Mouse (Mus musculus): ENCODE results near the gene Oxt.
A peak's percentile ranks its signal among the peaks of the same experiment; 100 is the strongest.
"Not testable (repeated sequence)": the region's sequence is repeated elsewhere in the genome, so short reads cannot be mapped to it uniquely, and the experiment has no call there.

Gene Oxt

DNA sequence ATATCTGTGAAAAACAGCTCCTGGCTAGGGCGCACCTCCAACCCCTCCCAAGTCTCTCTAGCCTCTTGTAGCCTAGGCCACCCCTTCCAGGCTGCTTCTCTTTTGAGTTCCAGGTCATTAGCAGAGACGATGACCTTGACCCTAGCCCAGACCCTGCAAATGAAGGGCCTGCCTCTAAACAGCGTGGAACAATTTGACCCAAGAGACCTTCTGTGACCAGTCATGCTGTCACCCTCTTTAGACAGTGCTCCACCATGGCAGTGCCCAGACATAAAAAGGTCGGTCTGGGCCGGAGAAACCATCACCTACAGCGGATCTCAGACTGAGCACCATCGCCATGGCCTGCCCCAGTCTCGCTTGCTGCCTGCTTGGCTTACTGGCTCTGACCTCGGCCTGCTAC, at the start of gene Oxt:
Gene Oxt, plus strand, starts transcription at position 301 of the 400 bp plus-strand sequence.
- no peak for DNase-seq

DNA sequence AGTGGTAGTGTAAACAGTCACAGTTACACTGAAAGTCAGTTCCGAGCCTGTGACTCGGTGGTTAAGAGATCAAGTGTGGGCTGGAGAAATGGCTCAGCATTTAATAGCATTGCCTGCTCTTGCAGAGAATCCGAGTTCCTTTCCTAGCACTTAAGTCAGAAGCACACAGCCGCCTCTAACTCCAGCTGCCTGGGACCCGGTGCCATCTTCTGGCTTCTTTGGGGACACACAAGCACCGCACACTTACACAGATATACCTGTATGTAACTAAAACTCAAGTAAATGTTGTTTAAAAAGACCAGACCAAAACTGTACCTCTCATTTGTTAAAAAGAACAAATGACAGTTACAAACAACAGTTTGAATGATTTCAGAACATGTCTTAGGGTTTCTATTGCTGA, 47.5 kb upstream of the Oxt start:
- DNase-seq = no peak

DNA sequence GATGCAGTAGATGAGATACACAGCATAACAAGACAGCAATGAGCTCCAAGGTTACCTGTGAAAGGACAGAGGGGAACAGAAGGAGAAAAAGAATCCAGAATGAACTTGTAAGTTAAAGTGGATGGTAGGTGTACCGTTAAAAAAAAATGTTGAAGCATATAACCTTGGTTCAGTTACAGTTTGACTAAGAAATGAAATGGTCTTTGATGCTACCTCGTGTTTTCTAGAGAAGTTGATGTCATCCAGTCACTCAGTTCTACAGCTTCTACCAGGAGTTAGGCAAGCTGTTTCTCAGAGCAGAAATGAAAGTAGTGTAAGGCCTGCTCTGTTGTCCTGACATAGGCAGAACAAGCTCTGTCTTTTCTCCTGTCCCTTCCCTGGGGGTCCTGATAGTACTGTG, 46.7 kb upstream of the Oxt start:
- DNase-seq = no peak

DNA sequence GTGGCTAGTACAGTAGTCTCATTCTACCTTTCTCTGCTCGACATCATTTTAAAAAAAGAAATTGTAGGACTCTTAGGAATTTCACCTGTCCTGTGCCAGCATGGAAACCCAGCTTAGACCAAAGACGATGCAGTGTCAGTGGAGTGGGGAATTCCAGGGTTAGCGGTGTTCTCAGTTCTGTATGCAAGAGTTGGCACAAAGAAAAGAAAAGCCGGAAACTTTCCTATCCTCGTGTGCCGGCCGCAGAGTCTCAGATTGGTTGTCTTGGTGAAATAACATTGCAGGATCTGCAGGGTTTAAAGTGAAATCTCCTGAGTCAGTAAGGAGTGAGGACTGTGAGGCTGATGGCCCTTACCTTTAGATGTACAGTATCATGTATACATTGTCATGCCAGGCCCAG, 46.0 kb upstream of the Oxt start:
- DNase-seq = no peak

DNA sequence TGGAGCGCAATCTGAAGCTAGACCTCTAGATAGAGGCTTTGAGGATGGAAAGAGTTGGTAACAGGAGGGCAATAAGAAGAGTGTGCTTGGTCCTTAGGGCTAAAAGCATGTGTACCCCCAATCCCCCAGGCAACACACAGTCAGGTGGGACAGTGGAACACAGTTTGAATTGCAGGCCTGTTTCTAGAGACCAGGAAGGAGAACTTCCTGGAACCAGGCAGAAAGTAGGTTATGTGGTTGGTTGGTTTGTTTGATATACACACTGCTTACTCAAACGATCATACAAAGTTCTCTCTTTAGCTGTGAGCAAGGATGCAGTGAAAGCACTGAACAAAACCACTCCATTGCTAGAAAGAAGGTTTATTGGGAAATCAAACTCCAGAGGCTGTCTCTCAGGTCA, 43.8 kb upstream of the Oxt start:
- DNase-seq = no peak

DNA sequence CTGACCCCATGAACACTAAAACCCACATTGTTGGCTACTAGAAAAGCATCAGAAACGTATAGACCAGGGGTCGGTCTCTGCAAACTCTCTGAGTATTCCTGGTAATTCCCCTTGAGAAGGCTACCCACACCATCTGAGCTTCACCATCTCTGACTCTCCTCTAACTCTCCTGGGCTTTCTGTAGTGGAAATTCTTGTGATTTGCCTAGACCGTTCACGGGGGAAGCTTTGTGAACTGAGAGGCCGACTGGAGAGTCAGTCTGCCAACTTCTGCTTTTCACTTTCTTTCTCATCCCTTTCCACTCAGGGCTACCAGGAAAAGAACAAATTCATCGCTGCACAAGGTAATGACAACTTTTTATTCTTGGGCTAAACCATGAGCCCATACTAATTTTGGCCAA, 41.0 kb upstream of the Oxt start:
- DNase-seq = no peak

DNA sequence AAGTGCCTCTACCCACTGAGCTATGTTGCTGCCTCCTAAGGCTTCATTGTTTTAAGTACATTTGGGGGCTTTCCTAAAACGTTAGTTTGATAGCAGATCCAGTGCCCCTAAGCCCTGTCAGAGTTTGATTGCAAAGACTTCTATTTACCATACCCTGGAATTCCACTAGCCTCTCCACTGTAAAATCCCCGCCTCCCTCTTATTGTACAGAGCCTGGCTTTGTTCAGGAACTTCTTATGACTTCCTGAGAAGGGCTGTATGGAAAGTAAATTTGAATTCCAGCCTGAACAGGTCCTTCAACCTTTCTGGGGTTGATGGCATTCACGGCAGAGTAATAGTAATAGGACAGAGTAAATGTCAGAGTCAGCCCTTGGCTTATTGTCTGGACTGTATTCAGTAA, 39.1 kb upstream of the Oxt start:
- no peak for DNase-seq

DNA sequence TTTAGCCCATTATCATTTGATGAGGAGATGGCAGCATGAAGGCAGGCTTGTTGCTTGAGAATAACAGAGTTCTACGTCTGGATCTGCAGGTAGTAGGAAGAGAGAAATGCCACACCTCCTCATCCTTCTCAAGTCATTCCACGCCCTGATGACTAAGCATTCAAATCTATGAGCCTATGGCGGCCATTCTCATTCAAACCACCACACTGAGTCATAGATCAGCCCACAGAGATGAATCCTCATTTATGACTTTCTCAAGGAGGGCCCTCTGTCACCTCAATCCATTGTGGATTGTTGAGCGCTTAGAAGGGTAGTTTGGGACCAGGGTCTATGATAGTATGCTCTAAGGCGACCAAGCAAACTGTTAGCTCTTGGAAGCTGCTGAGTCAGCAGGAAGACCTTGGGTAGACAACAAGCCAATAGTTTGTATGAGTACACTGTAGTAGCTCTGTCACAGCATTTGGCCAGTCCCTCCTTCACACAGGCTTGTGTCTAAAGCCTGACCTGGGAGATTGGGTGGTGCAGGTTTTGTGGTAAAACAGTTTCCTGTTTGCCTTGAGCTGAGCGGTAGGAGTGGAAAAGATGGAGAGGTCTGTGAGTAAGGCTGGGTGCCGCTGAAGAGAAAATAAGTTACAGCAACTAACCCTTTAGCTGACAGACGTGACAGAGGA, 37.0 kb upstream of the Oxt start:
- DNase-seq = no peak

DNA sequence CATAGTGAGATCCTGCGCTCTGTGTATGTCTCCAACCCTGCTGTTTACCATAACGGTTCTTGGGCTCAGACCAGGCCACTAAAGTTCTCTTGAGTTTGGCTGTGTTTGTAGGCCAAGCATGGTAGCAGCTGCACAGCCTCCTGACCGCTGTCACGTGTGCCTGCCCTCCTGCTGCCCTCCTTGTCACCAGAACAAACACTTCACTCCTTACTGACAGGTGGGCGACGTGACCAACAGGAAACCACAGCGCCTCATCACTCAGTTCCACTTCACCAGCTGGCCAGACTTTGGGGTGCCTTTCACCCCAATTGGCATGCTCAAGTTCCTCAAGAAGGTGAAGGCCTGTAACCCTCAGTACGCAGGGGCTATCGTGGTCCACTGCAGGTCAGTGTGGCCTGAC, 35.7 kb upstream of the Oxt start:
- no peak for DNase-seq

DNA sequence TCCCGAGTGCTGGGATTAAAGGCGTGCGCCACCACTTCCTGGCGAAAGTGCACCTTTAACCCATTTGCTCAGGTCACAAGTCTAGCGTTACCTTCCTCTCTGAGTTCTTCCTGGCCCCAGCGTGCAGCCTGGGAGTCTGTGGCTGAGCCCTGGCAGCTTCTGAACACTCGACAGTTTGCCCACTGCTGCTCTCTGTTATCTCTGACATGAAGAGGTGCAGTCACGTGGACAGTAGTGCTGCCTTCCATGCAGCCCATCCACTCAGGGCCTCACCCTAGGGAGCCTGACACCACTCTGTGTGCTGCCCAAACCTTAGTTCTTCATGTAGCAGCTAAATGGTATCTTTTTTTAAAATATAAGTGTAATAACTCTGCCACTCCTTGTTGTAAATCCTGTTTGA, 29.0 kb upstream of the Oxt start:
- DNase-seq = no peak

DNA sequence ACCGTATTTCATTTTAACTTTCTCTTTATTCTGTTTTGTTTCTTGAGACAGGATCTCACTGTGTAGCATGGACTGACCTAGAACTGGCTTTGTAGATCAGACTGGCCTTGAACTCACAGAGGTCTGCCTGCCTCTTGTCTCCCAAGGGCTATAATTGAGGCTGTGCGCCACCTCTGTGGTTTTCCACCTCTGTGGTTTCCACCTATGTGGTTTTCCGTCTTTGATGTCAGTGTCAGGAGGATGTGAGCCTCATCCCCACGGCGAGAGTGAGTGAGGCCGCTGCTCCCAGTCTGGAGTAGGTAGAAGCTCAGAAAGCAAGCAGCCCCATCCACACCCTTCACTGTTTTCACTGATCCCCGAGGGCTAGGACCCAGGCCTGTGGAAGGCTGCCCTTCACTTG, 21.1 kb upstream of the Oxt start:
- DNase-seq = no peak

DNA sequence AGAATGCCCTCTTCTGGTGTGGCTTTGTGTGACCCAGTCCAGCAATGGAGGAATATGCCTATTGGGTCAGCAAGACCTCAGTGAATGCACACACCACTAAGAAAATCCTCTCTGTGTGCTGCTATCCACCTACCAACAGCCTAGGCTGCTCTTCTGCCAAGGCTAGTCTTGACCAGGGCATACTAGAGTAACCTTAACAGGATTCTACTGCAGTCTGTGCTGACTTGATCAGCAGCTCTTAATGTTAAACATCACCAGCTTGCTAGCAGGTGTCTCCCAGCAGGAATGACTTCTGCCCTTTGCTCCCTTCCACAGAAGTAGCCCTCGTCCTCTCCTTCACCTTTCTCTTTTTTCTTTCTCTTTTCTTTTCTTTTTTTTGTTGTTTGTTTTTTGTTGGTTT, 19.7 kb upstream of the Oxt start:
- no peak for DNase-seq

DNA sequence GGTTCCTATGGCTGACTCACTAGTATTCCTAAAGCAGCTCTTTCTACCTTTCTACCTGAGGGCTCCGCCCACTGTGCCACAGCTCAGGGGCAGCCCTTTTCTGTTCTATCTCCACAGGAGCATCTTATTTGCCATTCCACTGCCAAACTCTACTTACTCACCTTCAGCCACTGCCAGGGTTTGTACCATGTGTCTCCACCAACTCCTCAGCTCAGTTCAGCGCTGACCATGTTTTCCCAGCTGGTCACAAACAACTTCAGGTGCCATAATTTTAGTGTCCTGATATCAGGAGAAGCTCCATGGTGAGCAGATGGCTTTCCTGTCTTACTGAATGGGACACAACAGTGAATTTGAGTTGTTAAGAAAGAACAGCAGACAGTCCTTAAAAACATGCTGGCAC, 18.5 kb upstream of the Oxt start:
- DNase-seq = no peak

DNA sequence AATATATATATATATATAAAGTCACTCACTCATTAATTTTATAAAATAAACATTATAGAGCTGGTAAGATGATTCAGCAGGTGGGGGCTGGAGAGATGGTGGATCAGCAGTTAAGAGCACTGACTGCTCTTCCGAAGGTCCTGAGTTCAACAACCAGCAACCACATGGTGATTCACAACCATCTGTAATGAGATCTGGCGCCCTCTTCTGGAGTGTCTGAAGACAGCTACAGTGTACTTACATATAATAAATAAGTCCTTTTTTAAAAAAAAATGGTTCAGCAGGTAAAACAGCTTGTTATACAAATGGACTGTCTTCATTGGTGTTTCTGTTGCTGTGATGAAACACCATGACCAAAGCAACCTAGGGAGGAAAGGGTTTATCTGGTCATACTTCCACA, 18.0 kb upstream of the Oxt start:
- DNase-seq = no peak

DNA sequence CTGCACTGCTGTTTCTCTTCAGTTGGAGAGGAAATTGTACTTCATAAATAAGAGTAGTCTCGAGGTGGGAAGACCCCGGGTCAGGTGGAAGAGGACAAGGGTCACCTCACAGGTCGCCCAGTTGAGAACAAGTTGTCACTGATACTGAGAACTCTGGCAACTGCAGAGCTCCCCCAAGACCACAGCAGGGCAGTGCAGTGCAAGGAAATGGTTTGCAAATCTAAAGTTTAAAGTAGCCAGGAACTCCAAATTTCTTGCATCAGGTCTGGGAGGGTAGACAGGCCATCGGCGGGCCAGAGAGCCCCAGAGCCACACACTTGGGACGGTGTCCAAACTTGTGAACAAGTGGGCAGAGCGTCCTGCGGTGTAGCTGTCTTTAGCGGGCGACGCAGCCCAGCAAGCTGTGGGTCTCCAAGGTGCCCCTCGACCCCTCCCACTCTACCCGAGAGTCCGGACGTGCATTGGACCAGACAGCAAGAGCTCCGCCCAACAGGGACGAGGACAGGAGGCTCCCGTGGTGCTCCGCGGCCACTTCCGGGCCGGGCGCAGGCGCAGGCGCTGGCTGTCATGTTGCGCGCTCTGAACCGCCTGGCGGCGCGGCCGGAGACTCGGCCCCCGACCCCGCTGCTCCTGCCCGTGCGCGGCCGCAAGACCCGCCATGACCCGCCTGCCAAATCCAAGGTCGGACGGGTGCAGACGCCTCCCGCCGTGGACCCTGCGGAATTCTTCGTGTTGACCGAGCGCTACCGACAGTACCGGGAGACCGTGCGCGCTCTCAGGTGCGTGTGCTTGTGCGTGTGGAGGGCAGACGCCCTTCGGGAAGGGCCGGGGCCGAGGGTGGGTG, 12.5 kb upstream of the Oxt start, which contains the start of gene Mrps26:
Gene Mrps26, plus strand, starts transcription at position 531 of the 844 bp plus-strand sequence.
- DNase-seq = peak; percentile 96

DNA sequence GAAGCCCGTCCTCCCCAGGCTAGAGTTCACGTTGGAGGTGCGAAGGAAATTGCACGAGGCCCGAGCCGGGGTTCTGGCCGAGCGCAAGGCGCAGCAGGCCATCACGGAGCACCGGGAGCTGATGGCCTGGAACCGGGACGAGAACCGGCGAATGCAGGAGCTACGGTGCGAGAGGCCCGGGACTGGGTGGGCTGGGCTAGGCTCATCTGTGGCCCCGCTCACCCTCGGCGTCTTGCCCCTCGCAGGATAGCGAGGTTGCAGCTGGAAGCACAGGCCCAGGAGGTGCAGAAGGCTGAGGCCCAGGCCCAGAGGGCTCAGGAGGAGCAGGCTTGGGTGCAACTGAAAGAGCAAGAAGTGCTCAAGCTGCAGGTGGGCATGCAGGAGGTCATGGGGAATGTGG, 11.9 kb upstream of the Oxt start:
- DNase-seq = no peak

DNA sequence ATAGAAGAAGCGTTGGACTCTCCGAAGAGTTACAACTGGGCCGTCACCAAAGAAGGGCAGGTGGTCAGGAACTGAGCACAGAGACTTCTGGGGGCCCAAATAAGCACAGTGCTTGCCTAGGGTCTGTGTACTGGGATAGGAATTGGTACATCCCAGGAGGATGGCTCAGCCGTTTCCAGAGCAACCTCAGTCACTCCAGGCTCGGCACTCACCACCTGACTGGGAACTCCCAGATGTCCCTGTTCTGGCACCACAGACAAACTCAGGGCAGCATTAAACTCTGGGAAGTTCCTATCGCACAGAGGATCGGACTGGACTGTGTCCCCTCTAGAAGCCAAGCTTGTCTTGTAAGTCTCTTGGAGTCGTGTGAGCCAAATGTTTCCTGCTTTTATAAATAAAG, 11.0 kb upstream of the Oxt start:
- DNase-seq = peak; percentile 51

DNA sequence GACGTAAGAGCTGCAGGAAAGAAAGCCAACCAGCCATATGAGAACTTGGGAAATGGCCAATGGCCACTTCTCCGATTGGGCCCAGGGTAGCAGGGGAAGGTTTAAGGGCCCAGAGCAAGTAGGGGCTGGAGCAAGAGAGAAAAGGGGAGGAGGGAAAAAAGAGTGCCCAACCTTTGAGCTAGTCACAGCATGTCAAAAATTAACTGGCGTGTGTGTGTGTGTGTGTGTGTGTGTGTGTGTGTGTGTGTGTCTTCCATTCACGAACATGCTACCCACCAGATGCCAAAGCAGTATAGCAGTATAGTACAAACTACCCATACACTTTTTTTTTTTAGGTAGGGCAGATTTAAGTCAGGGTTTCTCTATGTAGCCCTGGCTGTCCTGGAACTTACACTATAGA, 7.1 kb upstream of the Oxt start:
- DNase-seq = no peak

DNA sequence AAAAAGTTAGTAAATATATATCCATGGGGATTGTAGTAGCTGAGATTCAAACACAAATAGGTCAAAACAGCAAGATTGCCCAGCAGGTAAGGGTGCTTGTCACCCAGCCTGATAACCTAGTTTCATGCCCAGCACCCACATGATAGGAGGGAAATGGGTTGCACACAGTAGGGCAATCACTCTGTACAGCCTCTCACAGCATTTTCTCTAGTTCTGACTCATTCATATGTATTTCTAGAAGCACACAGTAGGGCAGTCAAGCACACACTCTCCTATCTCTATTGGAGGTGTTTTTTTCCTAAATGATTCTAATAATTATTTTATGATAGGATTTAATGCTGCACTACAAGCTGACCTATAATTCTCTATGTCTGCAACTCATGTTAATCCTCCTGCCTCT, 6.0 kb upstream of the Oxt start:
- DNase-seq = no peak

DNA sequence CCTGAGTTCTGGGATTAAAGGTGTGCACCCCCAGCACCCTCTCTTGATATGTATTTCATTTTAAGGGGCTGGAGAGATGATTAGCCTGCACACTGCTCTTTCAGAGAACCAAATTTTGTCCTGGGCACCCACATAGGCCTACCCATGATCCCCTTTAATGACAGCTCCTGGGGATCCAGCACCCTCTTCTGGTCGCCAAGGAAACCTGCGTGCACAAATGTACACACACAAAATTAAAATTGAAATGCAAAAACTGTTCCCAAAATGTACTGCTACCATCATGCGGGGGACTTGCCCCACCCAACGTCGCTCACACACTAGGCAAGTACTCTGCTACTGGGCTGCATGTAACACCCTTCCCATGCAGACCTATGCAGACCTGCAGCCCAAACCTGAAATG, 1.0 kb upstream of the Oxt start:
- no peak for DNase-seq

DNA sequence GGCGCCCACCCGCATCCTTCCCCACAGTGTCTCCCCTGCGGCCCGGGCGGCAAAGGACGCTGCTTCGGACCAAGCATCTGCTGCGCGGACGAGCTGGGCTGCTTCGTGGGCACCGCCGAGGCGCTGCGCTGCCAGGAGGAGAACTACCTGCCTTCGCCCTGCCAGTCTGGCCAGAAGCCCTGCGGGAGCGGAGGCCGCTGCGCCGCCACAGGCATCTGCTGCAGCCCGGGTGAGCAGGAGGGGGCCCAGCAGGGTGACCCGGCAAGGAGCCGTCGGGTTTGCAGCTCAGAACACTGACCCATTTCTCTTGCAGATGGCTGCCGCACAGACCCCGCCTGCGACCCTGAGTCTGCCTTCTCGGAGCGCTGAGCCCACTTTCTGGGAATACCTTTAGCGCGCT, 591 bp downstream of the Oxt start:
- not testable (repeated sequence) for DNase-seq

DNA sequence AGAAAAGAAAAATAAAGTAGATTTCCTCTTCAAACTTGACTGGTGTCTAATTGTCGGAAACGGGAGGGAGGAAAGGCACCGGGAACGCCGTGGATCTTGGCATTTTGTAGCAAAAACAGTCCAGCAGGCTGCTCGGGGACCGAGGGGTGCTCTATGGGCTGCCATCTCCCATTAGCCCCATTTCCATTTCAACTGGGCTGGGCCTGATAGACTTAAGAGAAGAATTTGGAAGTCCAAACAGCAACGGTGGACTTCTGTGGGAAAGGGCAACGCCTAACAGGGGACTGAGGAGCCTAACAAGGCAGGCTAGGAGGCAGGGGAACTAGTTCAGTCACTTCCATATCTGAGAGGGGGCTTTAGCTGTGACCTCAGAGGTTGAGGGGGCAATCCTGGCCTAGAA, 1.0 kb downstream of the Oxt start:
- no peak for DNase-seq

DNA sequence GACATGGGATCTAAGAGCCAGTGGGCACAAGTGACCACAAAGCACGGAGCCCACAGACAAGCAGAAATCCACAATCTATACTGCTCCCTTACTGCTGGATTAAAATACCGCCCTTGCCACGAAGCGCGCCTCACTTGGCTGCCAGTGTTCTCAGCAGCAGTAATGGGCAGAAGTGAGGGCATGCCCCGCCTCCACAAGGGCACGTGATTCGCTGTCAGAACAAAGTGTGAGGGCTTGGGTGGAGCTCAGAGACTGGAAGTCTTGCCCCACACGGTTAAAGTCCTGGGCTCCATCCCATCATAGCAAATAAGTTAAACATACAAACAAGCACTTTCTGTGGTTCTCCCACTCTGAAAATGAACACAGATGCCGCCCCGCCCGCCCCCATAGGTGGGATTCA, 1.7 kb downstream of the Oxt start:
- DNase-seq = no peak

DNA sequence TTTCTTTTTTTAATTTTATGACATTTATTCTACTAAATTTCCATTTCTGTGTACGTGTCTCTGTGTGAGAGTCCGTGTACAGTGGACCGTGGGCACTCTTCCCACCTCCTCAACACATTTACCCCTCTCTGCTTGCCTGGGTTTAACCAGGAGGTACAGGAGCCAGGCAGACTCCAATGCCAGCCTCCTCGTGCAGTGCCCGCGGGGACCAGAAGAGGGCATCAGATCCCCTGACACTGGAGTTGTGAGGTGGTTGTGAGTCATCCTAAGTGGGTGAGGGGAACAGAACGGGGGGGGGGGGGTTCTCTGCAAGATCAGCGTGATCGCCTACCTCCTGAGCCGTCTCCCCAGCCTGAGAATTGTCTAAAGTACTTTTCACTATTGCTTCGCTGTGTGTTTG, 2.2 kb downstream of the Oxt start:
- peak; percentile 48 for DNase-seq

DNA sequence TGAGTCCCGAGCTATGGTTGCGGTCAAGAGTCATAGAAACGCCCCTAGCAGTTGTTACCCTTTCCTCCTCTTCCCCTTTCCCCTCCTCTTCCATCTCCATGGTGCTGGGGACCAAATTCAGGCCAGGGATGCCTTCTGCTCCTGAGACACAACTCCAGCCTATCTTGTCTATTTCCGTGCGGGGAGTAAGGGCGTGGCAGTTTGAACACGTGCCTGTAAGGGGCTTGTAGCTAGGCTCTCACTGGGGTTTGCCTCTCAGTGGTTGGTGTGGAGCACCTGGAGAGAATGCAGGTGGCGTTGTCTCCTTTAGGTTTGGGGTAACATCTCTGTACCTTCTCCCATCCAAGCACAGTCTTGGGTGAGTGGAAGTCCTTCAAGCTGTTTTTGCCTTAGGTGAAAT, 3.8 kb downstream of the Oxt start:
- DNase-seq = no peak
